Mouse (Mus musculus): ENCODE data around the gene Runx1.

GRCm38 (mm10) chr16:92694496-92695106 is 131.3 kb downstream of the Runx1 start:
- TF ChIP-seq POLR2A (IDR thresholded peaks at IDR 0.05; ENCODE audit: control insufficient read depth, low read depth, low read length) (no peak), CTCF (IDR thresholded peaks at IDR 0.05; ENCODE audit: control insufficient read depth, insufficient read depth, insufficient replicate concordance, low read depth, low read length) (no peak)
